ENCODE assay signal across 16 mouse cellular contexts in genomic region chr9:97638683-97639354, GRCm38 (mm10).
DNase-seq lines count a peak whose midpoint lies in the region; ATAC-seq and TF ChIP-seq lines count a peak whose summit lies in the region.
"Had no signal": no experiment of that assay in that cellular context is flagged by ENCODE, and none has a peak within 500 bp of the region (broad histone marks: within the 10 kb centered on the region; RNA-seq: fewer than 3 reads in every experiment).

No protein-coding gene starts in this region.

- 93% methylated on average over 9 of the region's 9 CpGs for WGBS in kidney, embryonic 16.5 days

- ATAC-seq in kidney, embryonic 16.5 days (ENCODE audit: low FRiP score, low TSS enrichment), result no peak
- ATAC-seq: midbrain, embryonic 15.5 days had no signal

- H3K4me3 ChIP-seq in left cerebral cortex, adult 2 months, result no peak overlapping the region
- H3K4me3 ChIP-seq in kidney, embryonic 16.5 days (ENCODE audit: low read length), result no peak overlapping the region
- H3K4me3 ChIP-seq: embryonic facial prominence, embryonic 12.5 days; heart, adult 2 months; midbrain, embryonic 15.5 days; neural tube, embryonic 13.5 days had no signal

- peak; percentile 18 for DNase-seq in cerebellum, adult 9-11 months
- no peak for DNase-seq in cerebellum, adult 11-12 months
- peak; percentile 49 for DNase-seq in left cerebral cortex, postnatal 4 days
- no peak for DNase-seq in left cerebral cortex, adult 2 months (ENCODE audit: extremely low spot score in 1 of 2, low spot score in 2 of 2)
- peak; percentile 85 to 93 for DNase-seq in layer of hippocampus, adult 18-20 months (ENCODE audit: low spot score in 2 of 2)
- DNase-seq in right cerebral cortex, postnatal 4 days, result peak; percentile 14
- no peak for DNase-seq in ovary, adult 18-20 months (ENCODE audit: low spot score)
- DNase-seq: adrenal gland, postnatal 14 days; heart, adult 2 months; lung, postnatal 4 days had no signal

- H3K27ac ChIP-seq in left cerebral cortex, adult 2 months, result no peak overlapping the region
- H3K27ac ChIP-seq in kidney, embryonic 16.5 days (ENCODE audit: low read length), result no peak overlapping the region
- H3K27ac ChIP-seq: embryonic facial prominence, embryonic 12.5 days; heart, adult 2 months; kidney, postnatal 0 days; liver, embryonic 14.5 days; midbrain, embryonic 15.5 days; neural tube, embryonic 13.5 days had no signal

- TF ChIP-seq CTCF in left cerebral cortex, adult 2 months (IDR thresholded peaks at IDR 0.05), result no peak

- H3K4me2 ChIP-seq in kidney, embryonic 16.5 days (replicated peaks; ENCODE audit: low read depth, low read length), result no peak overlapping the region
- H3K4me2 ChIP-seq: embryonic facial prominence, embryonic 12.5 days; midbrain, embryonic 15.5 days; neural tube, embryonic 13.5 days had no signal

- no peaks in the 10 kb centered on the region for H3K27me3 ChIP-seq in kidney, embryonic 16.5 days (ENCODE audit: insufficient read depth, low read length)
- H3K27me3 ChIP-seq: embryonic facial prominence, embryonic 12.5 days; midbrain, embryonic 15.5 days; neural tube, embryonic 13.5 days had no signal

- H3K36me3 ChIP-seq in kidney, embryonic 16.5 days (ENCODE audit: insufficient read depth, low read length), result no peaks in the 10 kb centered on the region
- H3K36me3 ChIP-seq: embryonic facial prominence, embryonic 12.5 days; midbrain, embryonic 15.5 days; neural tube, embryonic 13.5 days had no signal

- peaks cover 10% of the 10 kb centered on the region for H3K4me1 ChIP-seq in kidney, embryonic 16.5 days (ENCODE audit: insufficient read depth, low read length)
- H3K4me1 ChIP-seq: embryonic facial prominence, embryonic 12.5 days; midbrain, embryonic 15.5 days had no signal

- H3K9ac ChIP-seq in kidney, embryonic 16.5 days (replicated peaks; ENCODE audit: low read length), result no peak overlapping the region
- H3K9ac ChIP-seq: embryonic facial prominence, embryonic 12.5 days; liver, embryonic 14.5 days; midbrain, embryonic 15.5 days; neural tube, embryonic 13.5 days had no signal

- H3K9me3 ChIP-seq in kidney, embryonic 16.5 days (ENCODE audit: low read length), result no peaks in the 10 kb centered on the region
- H3K9me3 ChIP-seq: embryonic facial prominence, embryonic 12.5 days; midbrain, embryonic 15.5 days; neural tube, embryonic 13.5 days had no signal

- intact Hi-C loops in left cerebral cortex, postnatal 4 days (cut with DNase I), result no loop called here
- intact Hi-C loops in left cerebral cortex, adult 2 months (cut with DNase I), result no loop called here

Comparison
In these comparisons a context has a peak if more than half of its experiments do, and no peak if none do; other contexts are left out.
1. DNase-seq: peak in cerebellum, adult 9-11 months (single experiment), left cerebral cortex, postnatal 4 days (single experiment), layer of hippocampus, adult 18-20 months (2 of 2) and right cerebral cortex, postnatal 4 days (single experiment); none in cerebellum, adult 11-12 months (single experiment), left cerebral cortex, adult 2 months (0 of 2) and ovary, adult 18-20 months (single experiment).